Mouse (Mus musculus): ENCODE data around the gene Stx12. TPM values are rescaled to one million over a fixed set of nuclear protein-coding genes. Genes with fewer than 3 reads are reported as not detected.

Stx12 gene
- polyA plus RNA-seq, 1 experiment from 2014 or later, result 82.3 TPM

- Histone ChIP-seq H3K4me2 (ENCODE audit: low read depth, low read length, severe bottlenecking) (no peak overlapping the region), H3K4me1 (replicated peaks; ENCODE audit: control insufficient read depth, insufficient read depth, low read length) (no peaks in the 10 kb centered on the region), H3K27ac (ENCODE audit: low read depth, low read length) (no peak overlapping the region), H3K36me3 (ENCODE audit: control insufficient read depth, insufficient read depth, low read length) (no peaks in the 10 kb centered on the region), H3K27me3 (ENCODE audit: control insufficient read depth, insufficient read depth, low read length) (no peaks in the 10 kb centered on the region), H3K4me3 (ENCODE audit: low read depth, low read length) (no peak overlapping the region), H3K9ac (ENCODE audit: low read length) (no peak overlapping the region), H3K9me3 (ENCODE audit: control insufficient read depth, low read length) (no peaks in the 10 kb centered on the region; the same call in 1 of the 2 replicates)
- peak; percentile 39 for DNase-seq (ENCODE audit: low spot score)
- 84% methylated on average over 5 of the region's 5 CpGs for whole genome bisulfite sequencing
- no peak for ATAC-seq (replicated peaks; ENCODE audit: low FRiP score)
Measured at GRCm38 (mm10) chr4:132807771-132808641, 76.3 kb downstream of the Stx12 start.

- Histone ChIP-seq H3K27ac (ENCODE audit: low read depth, low read length) (no peak overlapping the region), H3K27me3 (ENCODE audit: control insufficient read depth, insufficient read depth, low read length) (no peaks in the 10 kb centered on the region), H3K9me3 (ENCODE audit: control insufficient read depth, low read length) (no peaks in the 10 kb centered on the region; the same call in 1 of the 2 replicates), H3K36me3 (ENCODE audit: control insufficient read depth, insufficient read depth, low read length) (no peaks in the 10 kb centered on the region), H3K4me3 (ENCODE audit: low read depth, low read length) (no peak overlapping the region), H3K4me2 (ENCODE audit: low read depth, low read length, severe bottlenecking) (no peak overlapping the region), H3K9ac (ENCODE audit: low read length) (no peak overlapping the region), H3K4me1 (replicated peaks; ENCODE audit: control insufficient read depth, insufficient read depth, low read length) (no peaks in the 10 kb centered on the region)
- no peak for DNase-seq (ENCODE audit: low spot score)
- no peak for ATAC-seq (replicated peaks; ENCODE audit: low FRiP score)
- WGBS, result 90% methylated on average over 7 of the region's 7 CpGs
Measured at GRCm38 (mm10) chr4:132806620-132807191, 77.6 kb downstream of the Stx12 start.

GRCm38 (mm10) chr4:132805599-132806197, 78.6 kb downstream of the Stx12 start:
- ATAC-seq (replicated peaks; ENCODE audit: low FRiP score) (no peak), DNase-seq (ENCODE audit: low spot score) (peak; percentile 26)
- Histone ChIP-seq H3K4me3 (ENCODE audit: low read depth, low read length) (no peak overlapping the region), H3K4me1 (replicated peaks; ENCODE audit: control insufficient read depth, insufficient read depth, low read length) (no peaks in the 10 kb centered on the region), H3K4me2 (ENCODE audit: low read depth, low read length, severe bottlenecking) (no peak overlapping the region), H3K36me3 (ENCODE audit: control insufficient read depth, insufficient read depth, low read length) (no peaks in the 10 kb centered on the region), H3K9me3 (ENCODE audit: control insufficient read depth, low read length) (no peaks in the 10 kb centered on the region; the same call in 1 of the 2 replicates), H3K27me3 (ENCODE audit: control insufficient read depth, insufficient read depth, low read length) (no peaks in the 10 kb centered on the region), H3K27ac (ENCODE audit: low read depth, low read length) (no peak overlapping the region), H3K9ac (ENCODE audit: low read length) (no peak overlapping the region)
- WGBS, result 90% methylated on average over 12 of the region's 12 CpGs

- Histone ChIP-seq H3K27ac (ENCODE audit: low read depth, low read length) (no peak overlapping the region), H3K27me3 (ENCODE audit: control insufficient read depth, insufficient read depth, low read length) (no peaks in the 10 kb centered on the region), H3K4me3 (ENCODE audit: low read depth, low read length) (no peak overlapping the region), H3K36me3 (ENCODE audit: control insufficient read depth, insufficient read depth, low read length) (no peaks in the 10 kb centered on the region), H3K4me1 (replicated peaks; ENCODE audit: control insufficient read depth, insufficient read depth, low read length) (no peaks in the 10 kb centered on the region), H3K9me3 (ENCODE audit: control insufficient read depth, low read length) (no peaks in the 10 kb centered on the region), H3K4me2 (ENCODE audit: low read depth, low read length, severe bottlenecking) (no peak overlapping the region), H3K9ac (ENCODE audit: low read length) (no peak overlapping the region)
- peak; percentile 40 for DNase-seq (ENCODE audit: low spot score)
- 83% methylated on average over 5 of the region's 5 CpGs for WGBS
- ATAC-seq (replicated peaks; ENCODE audit: low FRiP score), result no peak
Measured at GRCm38 (mm10) chr4:132805146-132805545, 79.2 kb downstream of the Stx12 start.

- H3K36me3 ChIP-seq (ENCODE audit: control insufficient read depth, insufficient read depth, low read length), result no peaks in the 10 kb centered on the region
- no peaks in the 10 kb centered on the region for H3K4me1 ChIP-seq (replicated peaks; ENCODE audit: control insufficient read depth, insufficient read depth, low read length)
- no peak for DNase-seq (ENCODE audit: low spot score)
- no peak overlapping the region for H3K9ac ChIP-seq (ENCODE audit: low read length)
- 96% methylated on average over 6 of the region's 6 CpGs for WGBS
- H3K27ac ChIP-seq (ENCODE audit: low read depth, low read length), result no peak overlapping the region
- H3K27me3 ChIP-seq (ENCODE audit: control insufficient read depth, insufficient read depth, low read length), result no peaks in the 10 kb centered on the region
- H3K4me2 ChIP-seq (ENCODE audit: low read depth, low read length, severe bottlenecking), result no peak overlapping the region
- ATAC-seq (replicated peaks; ENCODE audit: low FRiP score), result no peak
- no peak overlapping the region for H3K4me3 ChIP-seq (ENCODE audit: low read depth, low read length)
- H3K9me3 ChIP-seq (ENCODE audit: control insufficient read depth, low read length), result no peaks in the 10 kb centered on the region
Measured at GRCm38 (mm10) chr4:132804331-132804730, 80.0 kb downstream of the Stx12 start.

- Histone ChIP-seq H3K9ac (ENCODE audit: low read length) (no peak overlapping the region), H3K9me3 (ENCODE audit: control insufficient read depth, low read length) (no peaks in the 10 kb centered on the region), H3K4me3 (ENCODE audit: low read depth, low read length) (no peak overlapping the region), H3K27me3 (ENCODE audit: control insufficient read depth, insufficient read depth, low read length) (no peaks in the 10 kb centered on the region), H3K27ac (ENCODE audit: low read depth, low read length) (no peak overlapping the region), H3K4me2 (ENCODE audit: low read depth, low read length, severe bottlenecking) (no peak overlapping the region), H3K36me3 (ENCODE audit: control insufficient read depth, insufficient read depth, low read length) (no peaks in the 10 kb centered on the region), H3K4me1 (replicated peaks; ENCODE audit: control insufficient read depth, insufficient read depth, low read length) (no peaks in the 10 kb centered on the region)
- DNase-seq (ENCODE audit: low spot score) (peak; percentile 21), ATAC-seq (replicated peaks; ENCODE audit: low FRiP score) (no peak)
- WGBS, result 95% methylated on average over 7 of the region's 7 CpGs
Measured at GRCm38 (mm10) chr4:132803876-132804275, 80.4 kb downstream of the Stx12 start.

Other genes with a start within 250 kb of the Stx12 start
- 31.6 and 31.9 TPM in 2 replicates for gene Eya3, start 245.5 kb downstream of the Stx12 start, polyA plus RNA-seq (2014; fragmentation: Nextera tagmentation; extraction: Ambion mirVana)
- 4.8 and 5.5 TPM in 2 replicates for gene Xkr8, start 152.0 kb downstream of the Stx12 start, polyA plus RNA-seq (2014; fragmentation: Nextera tagmentation; extraction: Ambion mirVana)
- 3.8 and 4.6 TPM in 2 replicates for gene Smpdl3b, start 127.3 kb downstream of the Stx12 start, polyA plus RNA-seq (2014; fragmentation: Nextera tagmentation; extraction: Ambion mirVana)
- gene Rpa2, start 116.2 kb downstream of the Stx12 start, polyA plus RNA-seq (2014; fragmentation: Nextera tagmentation; extraction: Ambion mirVana), result 177 and 187 TPM in 2 replicates
- gene Themis2, start 88.1 kb downstream of the Stx12 start, polyA plus RNA-seq (2014; fragmentation: Nextera tagmentation; extraction: Ambion mirVana), result 0.87 and 1.0 TPM in 2 replicates
- gene Ppp1r8, start 41.3 kb downstream of the Stx12 start, polyA plus RNA-seq (2014; fragmentation: Nextera tagmentation; extraction: Ambion mirVana), result 69.6 and 80.4 TPM in 2 replicates
- 28.1 and 31.4 TPM in 2 replicates for gene Fam76a, start 38.0 kb upstream of the Stx12 start, polyA plus RNA-seq (2014; fragmentation: Nextera tagmentation; extraction: Ambion mirVana)
- gene Fgr, start 89.6 kb upstream of the Stx12 start, polyA plus RNA-seq (2014; fragmentation: Nextera tagmentation; extraction: Ambion mirVana), result 0.13 TPM in 1 of 2 replicates, not detected in the other
- 5.5 and 7.5 TPM in 2 replicates for gene Ahdc1, start 126.8 kb upstream of the Stx12 start, polyA plus RNA-seq (2014; fragmentation: Nextera tagmentation; extraction: Ambion mirVana)
- gene Wasf2, start 246.0 kb upstream of the Stx12 start, polyA plus RNA-seq (2014; fragmentation: Nextera tagmentation; extraction: Ambion mirVana), result 28.8 and 33.2 TPM in 2 replicates

Measured in forebrain, embryonic 11.5 days (tissue).